Comparison of ENCODE assay signal across 8 mouse cellular contexts in genomic region chr2:164432541-164433191, GRCm38 (mm10). TPM values are rescaled to one million over a fixed set of nuclear protein-coding genes. Genes with fewer than 3 reads are reported as not detected.
DNase-seq lines count a peak whose midpoint lies in the region; ATAC-seq lines count a peak whose summit lies in the region.

No protein-coding gene starts in this region.

- peaks cover 38% of the 10 kb centered on the region for H3K4me1 ChIP-seq in heart, embryonic 16.5 days (ENCODE audit: control insufficient read depth, insufficient read depth, low read length)
- H3K4me1 ChIP-seq in limb, embryonic 15.5 days: peaks cover 72% of the 10 kb centered on the region

- 21% methylated on average over 22 of the region's 22 CpGs for WGBS in heart, embryonic 16.5 days
- 14% methylated on average over 22 of the region's 22 CpGs for WGBS in limb, embryonic 15.5 days

- H3K9ac ChIP-seq in heart, embryonic 16.5 days (ENCODE audit: low read length): peak overlapping the region; percentile 57
- H3K9ac ChIP-seq in limb, embryonic 15.5 days: no peak overlapping the region

- peaks cover 3% of the 10 kb centered on the region; the same call in 1 of the 2 replicates for H3K27me3 ChIP-seq in heart, embryonic 16.5 days (ENCODE audit: control insufficient read depth, insufficient read depth, low read length)
- no peaks in the 10 kb centered on the region for H3K27me3 ChIP-seq in limb, embryonic 15.5 days

- peaks cover 12% of the 10 kb centered on the region for H3K36me3 ChIP-seq in heart, embryonic 16.5 days (ENCODE audit: control insufficient read depth, insufficient read depth)
- H3K36me3 ChIP-seq in limb, embryonic 15.5 days: peaks cover 21% of the 10 kb centered on the region

- peak; percentile 49 for ATAC-seq in heart, embryonic 16.5 days (replicated peaks; ENCODE audit: extremely low read depth, insufficient read depth, low FRiP score)
- peak; percentile 41; the same call in 1 of the 2 replicates for ATAC-seq in limb, embryonic 15.5 days (ENCODE audit: insufficient number of reproducible peaks, low FRiP score, low TSS enrichment, low read depth)
- ATAC-seq in monocyte, adult 5-6 weeks (replicated peaks; ENCODE audit: insufficient number of reproducible peaks, low FRiP score, low TSS enrichment, poor library complexity, severe bottlenecking): no peak

- peak; percentile 99 for DNase-seq in 3T3-L1 (ENCODE audit: low read depth, low spot score)
- DNase-seq in R1 (ENCODE audit: low read depth, low spot score): peak; percentile 75
- no peak for DNase-seq in cerebellum, postnatal 36 days
- no peak for DNase-seq in cerebellum, postnatal 14 days
- no peak for DNase-seq in thymus, postnatal 14 days

- no peaks in the 10 kb centered on the region for H3K9me3 ChIP-seq in heart, embryonic 16.5 days (replicated peaks; ENCODE audit: control insufficient read depth, low read length)
- H3K9me3 ChIP-seq in limb, embryonic 15.5 days: no peaks in the 10 kb centered on the region

- peak overlapping the region; percentile 17; the same call in 1 of the 2 replicates for H3K4me3 ChIP-seq in heart, embryonic 16.5 days (ENCODE audit: low read length)
- no peak overlapping the region for H3K4me3 ChIP-seq in limb, embryonic 15.5 days

- peak overlapping the region; percentile 63 for H3K27ac ChIP-seq in heart, embryonic 16.5 days (ENCODE audit: low read length)
- H3K27ac ChIP-seq in limb, embryonic 15.5 days: peak overlapping the region; percentile 80

- peak overlapping the region; percentile 53 for H3K4me2 ChIP-seq in heart, embryonic 16.5 days (ENCODE audit: low read depth, low read length)
- H3K4me2 ChIP-seq in limb, embryonic 15.5 days: peak overlapping the region; percentile 17; the same call in 1 of the 2 replicates

RNA-seq across cellular contexts. Expression of gene Sdc4, which starts 11.0 kb away (rescaled TPM):
- 48.0 and 61.1 TPM in 2 replicates for polyA plus RNA-seq in heart, embryonic 16.5 days (2015; fragmentation: Nextera tagmentation; extraction: Ambion mirVana)
- polyA plus RNA-seq in limb, embryonic 15.5 days (2015; fragmentation: Nextera tagmentation; extraction: Ambion mirVana): 107 and 110 TPM in 2 replicates
- total RNA-seq in monocyte, adult 5-6 weeks (2017): 14.1 to 26.0 TPM (median 16.6 TPM) in 3 replicates

RNA-seq across cellular contexts. Expression of gene Sys1, which starts 24.1 kb away (rescaled TPM):
- 33.4 and 41.7 TPM in 2 replicates for polyA plus RNA-seq in heart, embryonic 16.5 days (2015; fragmentation: Nextera tagmentation; extraction: Ambion mirVana)
- polyA plus RNA-seq in limb, embryonic 15.5 days (2015; fragmentation: Nextera tagmentation; extraction: Ambion mirVana): 54.5 and 61.2 TPM in 2 replicates
- 17.0 to 30.1 TPM (median 24.9 TPM) in 3 replicates for total RNA-seq in monocyte, adult 5-6 weeks (2017)

RNA-seq across cellular contexts. Expression of gene Matn4, which starts 27.7 kb away (rescaled TPM):
- polyA plus RNA-seq in heart, embryonic 16.5 days (2015; fragmentation: Nextera tagmentation; extraction: Ambion mirVana): 7.2 and 8.9 TPM in 2 replicates
- polyA plus RNA-seq in limb, embryonic 15.5 days (2015; fragmentation: Nextera tagmentation; extraction: Ambion mirVana): 108 and 113 TPM in 2 replicates
- total RNA-seq in monocyte, adult 5-6 weeks (2017): not detected in 3 replicates

RNA-seq across cellular contexts. Expression of gene Gm20458, which starts 28.1 kb away (rescaled TPM):
- polyA plus RNA-seq in heart, embryonic 16.5 days (2015; fragmentation: Nextera tagmentation; extraction: Ambion mirVana): 11.6 and 12.1 TPM in 2 replicates
- 11.0 and 12.2 TPM in 2 replicates for polyA plus RNA-seq in limb, embryonic 15.5 days (2015; fragmentation: Nextera tagmentation; extraction: Ambion mirVana)
- total RNA-seq in monocyte, adult 5-6 weeks (2017): 4.9 TPM in 1 of 3 replicates, not detected in the others

RNA-seq across cellular contexts. Expression of gene Rbpjl, which starts 29.7 kb away (rescaled TPM):
- 0.49 and 1.7 TPM in 2 replicates for polyA plus RNA-seq in heart, embryonic 16.5 days (2015; fragmentation: Nextera tagmentation; extraction: Ambion mirVana)
- polyA plus RNA-seq in limb, embryonic 15.5 days (2015; fragmentation: Nextera tagmentation; extraction: Ambion mirVana): 1.2 and 1.3 TPM in 2 replicates
- not detected in 3 replicates for total RNA-seq in monocyte, adult 5-6 weeks (2017)

Comparison
In these comparisons a context has a peak if more than half of its experiments do, and no peak if none do; other contexts are left out.
1. DNase-seq: peak in 3T3-L1 (single experiment) and R1 (single experiment); none in cerebellum, postnatal 36 days (0 of 2), cerebellum, postnatal 14 days (0 of 2) and thymus, postnatal 14 days (single experiment).
2. RNA of gene Matn4, which starts 27.7 kb away (polyA plus RNA-seq): 108 to 113 TPM in limb, embryonic 15.5 days; 7.2 to 8.9 TPM in heart, embryonic 16.5 days; every median in the first group is over 10 times any median in the second.